Mouse (Mus musculus) embryonic fibroblast, embryonic 13.5 days (primary cell): ENCODE results near the gene Syn3.

Experiments used
- CTCF ChIP-seq: IDR thresholded peaks from 2 replicates; pipeline ENCODE4 v1.5.1; 2011; ENCODE audit warnings: mild to moderate bottlenecking, control low read depth, low read length, moderate library complexity, borderline replicate concordance; ENCODE audit not compliant: insufficient read depth
- POLR2A ChIP-seq: IDR thresholded peaks from 2 replicates; pipeline ENCODE4 v1.6.1; 2011; ENCODE audit warnings: low read depth, mild to moderate bottlenecking, control low read depth, low read length, moderate library complexity

DNA sequence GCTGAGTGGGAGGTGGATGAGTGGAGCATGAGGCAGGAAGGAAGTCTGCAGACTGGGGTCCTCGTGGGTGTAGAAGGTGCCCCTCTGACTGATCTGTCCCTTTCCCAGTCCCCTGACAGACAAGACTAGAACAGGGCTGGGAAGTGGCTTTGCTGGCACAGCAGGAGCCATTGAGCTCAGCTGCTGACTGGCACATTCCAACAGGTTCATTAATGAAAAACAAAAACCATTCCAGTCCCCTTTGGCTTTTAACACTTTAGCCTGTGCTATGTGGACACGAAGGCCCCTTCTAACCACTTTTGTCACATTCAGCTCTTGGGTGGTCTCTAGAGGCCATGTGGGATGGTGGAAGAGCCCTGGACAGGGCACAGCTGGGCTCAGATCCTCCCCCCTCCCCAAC, 194.1 kb downstream of the Syn3 start:
- no peak for TF ChIP-seq CTCF
- TF ChIP-seq POLR2A: no peak
